Mouse (Mus musculus) forelimb bud, embryonic 11.5 days (tissue): ENCODE results near the gene Lbx2.

ENCODE experiments used
- DNase-seq: peaks from one replicate; pipeline ENCODE4 v3.0.0-alpha.2; 2012; ENCODE audit warnings: low read depth, low spot score

Gene Lbx2

DNA sequence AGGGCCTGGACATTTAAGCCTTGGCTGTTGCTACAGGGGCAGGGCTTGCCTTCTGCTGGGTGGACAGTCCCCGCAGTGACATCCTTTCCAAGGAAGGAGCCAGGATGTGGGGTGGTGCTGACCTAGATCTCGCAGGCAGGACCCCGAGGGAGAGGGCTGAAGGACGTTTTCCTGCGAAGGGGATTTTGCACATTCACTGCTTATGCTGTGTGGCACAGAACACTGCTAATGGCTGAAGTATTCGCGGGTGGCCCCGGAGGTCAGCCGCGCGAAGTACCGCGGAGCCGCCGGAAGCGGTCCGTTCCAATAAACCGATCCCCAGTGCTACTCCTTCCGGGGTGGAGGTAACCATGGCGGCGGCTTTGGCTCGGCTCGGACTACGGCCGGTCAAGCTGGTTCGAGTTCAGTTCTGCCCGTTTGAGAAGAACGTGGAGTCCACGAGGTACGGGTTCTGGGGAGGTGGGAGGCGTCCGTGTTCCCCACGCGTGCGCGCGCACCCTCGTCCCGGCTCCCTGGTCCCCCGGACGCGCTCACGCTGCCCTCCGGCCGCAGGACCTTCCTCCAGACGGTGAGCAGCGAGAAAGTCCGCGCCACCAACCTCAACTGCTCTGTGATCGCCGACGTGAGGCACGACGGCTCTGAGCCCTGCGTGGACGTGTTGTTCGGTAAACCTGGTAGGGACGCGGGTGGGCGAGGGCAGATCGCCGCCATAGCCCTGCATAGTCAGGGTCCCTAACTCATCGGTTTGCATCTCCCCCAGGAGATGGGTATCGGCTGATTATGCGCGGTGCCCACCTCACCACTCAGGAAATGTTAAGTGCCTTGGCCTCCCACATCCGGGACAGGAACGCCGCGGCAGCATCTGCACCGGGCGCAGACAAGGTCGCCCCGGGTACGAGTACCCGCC, 22.8 kb downstream of the Lbx2 start, which contains the start of gene Mrpl53:
Mrpl53 (plus strand) TSS at position 279 of the 907 bp plus-strand sequence.
- DNase-seq = peak; percentile 60

- DNase-seq = no peak
Observed at GRCm38 (mm10) chr6:83111510-83112136, 25.5 kb downstream of the Lbx2 start.

GRCm38 (mm10) chr6:83115011-83115671, 29.0 kb downstream of the Lbx2 start, which contains the start of gene Mogs:
Gene Mogs, plus strand, starts transcription at chr6:83115496.
- DNase-seq = peak; percentile 85

- DNase-seq = no peak
Observed at GRCm38 (mm10) chr6:83115682-83116372, 29.7 kb downstream of the Lbx2 start.

DNA sequence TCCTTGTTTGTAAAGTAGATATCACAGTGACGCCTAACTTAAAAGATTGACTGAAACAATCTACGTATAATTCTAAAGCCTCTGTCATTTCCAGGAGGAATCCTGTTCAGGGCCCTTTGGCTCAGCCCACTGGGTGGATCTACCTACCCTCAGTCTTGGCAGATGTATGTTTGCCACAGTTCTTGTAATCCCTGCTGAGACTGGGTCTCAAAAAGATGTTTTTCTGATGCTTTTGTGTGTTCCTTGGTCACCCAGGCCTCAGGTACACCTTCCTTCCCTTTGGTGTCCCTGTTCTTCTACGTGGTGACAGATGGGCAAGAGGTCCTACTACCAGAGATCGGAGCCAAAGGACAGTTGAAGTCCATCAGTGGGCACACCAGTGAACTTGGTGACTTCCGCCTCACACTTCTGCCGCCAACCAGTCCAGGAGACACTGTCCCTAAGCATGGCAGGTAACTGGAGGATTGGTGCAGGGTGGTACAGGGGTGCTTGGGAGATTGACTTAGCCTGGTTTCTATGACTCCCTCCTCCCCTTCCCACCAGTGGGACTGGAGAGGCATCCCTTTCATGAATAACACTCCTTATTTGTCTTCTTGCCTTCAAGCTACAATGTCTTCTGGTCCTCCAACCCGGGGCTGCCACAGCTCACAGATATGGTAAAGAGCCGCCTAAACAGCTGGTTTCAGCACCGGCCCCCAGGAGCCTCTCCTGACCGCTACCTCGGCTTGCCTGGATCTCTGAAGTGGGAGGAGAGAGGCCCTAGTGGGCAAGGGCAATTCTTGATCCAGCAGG, 30.4 kb downstream of the Lbx2 start:
- no peak for DNase-seq

DNA sequence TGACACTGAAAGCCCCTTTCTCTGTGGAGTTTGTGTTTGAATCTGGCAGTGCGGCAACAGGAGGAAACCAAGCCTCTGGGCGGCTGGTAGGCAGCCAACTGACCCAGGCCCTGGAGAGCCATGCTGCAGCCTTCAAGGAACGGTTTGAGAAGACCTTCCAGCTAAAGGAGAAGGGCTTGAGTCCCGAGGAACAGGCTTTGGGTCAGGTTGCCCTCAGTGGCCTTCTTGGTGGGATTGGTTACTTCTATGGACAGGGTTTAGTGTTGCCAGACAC, 30.9 kb downstream of the Lbx2 start:
- no peak for DNase-seq

GRCm38 (mm10) chr6:83117616-83118015, 31.4 kb downstream of the Lbx2 start:
- no peak for DNase-seq

- DNase-seq = no peak
Observed at GRCm38 (mm10) chr6:83118369-83118768, 32.2 kb downstream of the Lbx2 start.

- DNase-seq = no peak
Observed at GRCm38 (mm10) chr6:83118825-83119733, 32.9 kb downstream of the Lbx2 start.

GRCm38 (mm10) chr6:83119734-83120051, 33.5 kb downstream of the Lbx2 start:
- DNase-seq = no peak

GRCm38 (mm10) chr6:83120930-83121862, 35.0 kb downstream of the Lbx2 start, which contains the start of gene Wbp1:
Gene Wbp1, minus strand, starts transcription at chr6:83121559.
- peak; percentile 99 for DNase-seq

GRCm38 (mm10) chr6:83121863-83122710, 35.9 kb downstream of the Lbx2 start:
- no peak for DNase-seq

DNA sequence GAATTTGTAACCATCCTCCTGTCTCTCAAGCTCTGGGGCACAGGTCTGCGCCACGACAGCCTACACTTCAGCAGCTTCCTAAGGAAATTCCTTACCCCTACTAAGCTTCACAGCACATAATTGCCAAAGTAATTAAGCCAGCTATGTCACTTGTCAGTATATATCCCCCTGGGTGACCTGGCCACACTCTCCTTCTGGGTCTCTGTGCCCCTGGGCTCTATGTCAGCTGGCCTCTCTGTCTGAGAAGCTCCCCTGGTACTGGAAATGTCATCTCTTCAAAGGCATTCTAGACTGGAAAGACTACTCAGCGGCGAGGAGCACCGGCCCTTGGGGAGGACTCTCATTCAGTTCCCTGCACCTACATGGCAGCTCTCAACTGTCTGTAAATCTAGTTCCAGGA, 36.8 kb downstream of the Lbx2 start:
- no peak for DNase-seq

DNA sequence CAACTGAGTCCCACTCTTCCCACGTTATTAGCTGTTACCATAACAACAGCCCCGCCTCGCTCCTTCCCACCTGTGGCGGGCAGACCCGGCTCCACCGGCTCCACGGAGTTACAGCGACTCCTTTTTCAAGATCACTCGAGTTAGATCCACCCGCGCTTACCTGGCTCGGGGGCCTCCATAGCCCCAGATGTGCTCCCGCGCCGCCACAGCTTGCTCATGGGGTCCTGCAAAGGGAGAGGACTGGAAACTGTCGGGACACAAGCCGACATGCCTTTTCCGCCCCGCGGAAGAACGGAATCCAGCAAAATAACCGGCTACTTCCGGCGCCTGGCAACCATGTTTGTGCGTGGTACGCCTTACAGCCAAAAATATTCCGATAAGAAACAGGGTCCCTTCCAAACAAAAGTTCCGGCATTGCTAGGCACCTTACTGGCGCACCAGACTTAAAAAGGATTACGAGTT, 38.7 kb downstream of the Lbx2 start:
- DNase-seq = peak; percentile 94

DNA sequence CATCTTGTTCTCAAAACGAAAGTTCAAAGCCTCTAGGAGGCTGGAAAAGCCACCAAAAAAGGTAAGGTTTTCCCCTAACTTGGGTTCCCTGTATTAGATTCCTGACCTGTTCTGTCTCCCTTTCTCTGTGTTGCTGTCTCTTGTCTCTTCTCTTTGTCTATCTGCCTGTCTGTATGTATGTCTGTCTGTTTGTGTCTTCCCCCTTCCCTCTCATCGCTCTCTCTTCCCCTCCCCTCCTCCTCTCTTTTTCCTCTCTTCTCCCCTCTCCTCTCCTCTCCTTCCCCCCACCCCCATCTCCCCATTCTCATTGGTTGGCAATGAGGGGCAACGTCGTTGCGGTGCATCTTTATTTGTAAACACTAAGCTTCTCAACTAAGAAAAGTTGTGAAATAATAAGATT, 39.2 kb downstream of the Lbx2 start, which contains the start of gene Ino80b:
Ino80b (minus strand) TSS at position 101 of the 400 bp plus-strand sequence.
- DNase-seq = no peak

GRCm38 (mm10) chr6:83127419-83127818, 41.3 kb downstream of the Lbx2 start:
- DNase-seq = no peak

- DNase-seq = no peak
Observed at GRCm38 (mm10) chr6:83131469-83132034, 45.4 kb downstream of the Lbx2 start.
